Mouse (Mus musculus): ENCODE results near the gene St6galnac3. TPM values are rescaled to one million over a fixed set of nuclear protein-coding genes. Genes with fewer than 3 reads are reported as not detected.

Gene St6galnac3
- polyA plus RNA-seq, 1 experiment = 2.3 TPM

- no peak for DNase-seq (ENCODE audit: low read depth)
These were observed 371.5 kb downstream of the St6galnac3 start for GRCm38 (mm10) chr3:153353313-153354103.

DNA sequence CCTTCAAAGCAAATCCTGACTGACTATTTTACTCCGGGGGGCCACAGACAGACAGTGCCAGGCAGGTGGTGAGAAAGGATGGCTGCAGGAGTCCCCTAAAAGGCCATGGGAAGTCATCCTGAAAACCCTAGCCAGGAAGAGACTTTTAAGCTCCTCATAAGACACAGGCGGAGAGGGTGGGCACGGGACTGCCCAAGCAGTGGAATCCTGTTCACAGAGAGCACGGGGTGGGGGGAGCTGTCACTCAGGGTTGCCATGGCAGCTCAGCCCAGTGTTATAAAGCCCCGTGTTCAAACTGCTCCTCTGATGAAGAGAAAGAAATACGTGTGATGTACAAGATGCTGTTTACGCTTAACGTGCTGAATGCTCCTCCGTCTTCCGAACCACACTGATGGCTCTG is 375.0 kb downstream of the St6galnac3 start:
- no peak for DNase-seq (ENCODE audit: low read depth)

GRCm38 (mm10) chr3:153348797-153349465 is 376.0 kb downstream of the St6galnac3 start:
- DNase-seq (ENCODE audit: low read depth) = no peak

- DNase-seq (ENCODE audit: low read depth) = no peak
These were observed 380.0 kb downstream of the St6galnac3 start for GRCm38 (mm10) chr3:153344979-153345378.

DNA sequence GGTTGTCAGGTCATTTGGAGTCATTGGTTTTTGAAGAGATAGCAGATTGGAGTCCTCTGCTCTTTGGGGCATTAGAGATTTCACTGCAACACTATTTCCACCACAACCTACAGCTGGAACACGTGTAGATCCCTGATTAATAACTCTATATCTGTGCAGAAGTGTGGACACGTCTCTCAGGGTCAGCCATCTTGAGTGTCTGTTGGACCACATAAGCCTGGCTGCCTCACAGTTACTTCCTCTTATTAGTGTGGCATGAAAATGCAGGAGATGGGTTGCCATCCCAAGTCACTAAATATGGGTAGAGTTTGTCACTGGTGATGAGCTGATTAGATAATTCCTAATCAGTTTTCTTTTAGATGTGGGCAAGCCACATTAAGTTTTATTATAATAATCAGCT is 385.0 kb downstream of the St6galnac3 start:
- DNase-seq (ENCODE audit: low read depth) = no peak

GRCm38 (mm10) chr3:153339091-153339490 is 385.9 kb downstream of the St6galnac3 start:
- no peak for DNase-seq (ENCODE audit: low read depth)

- no peak for DNase-seq (ENCODE audit: low read depth)
These were observed 387.2 kb downstream of the St6galnac3 start for GRCm38 (mm10) chr3:153337779-153338178.

DNA sequence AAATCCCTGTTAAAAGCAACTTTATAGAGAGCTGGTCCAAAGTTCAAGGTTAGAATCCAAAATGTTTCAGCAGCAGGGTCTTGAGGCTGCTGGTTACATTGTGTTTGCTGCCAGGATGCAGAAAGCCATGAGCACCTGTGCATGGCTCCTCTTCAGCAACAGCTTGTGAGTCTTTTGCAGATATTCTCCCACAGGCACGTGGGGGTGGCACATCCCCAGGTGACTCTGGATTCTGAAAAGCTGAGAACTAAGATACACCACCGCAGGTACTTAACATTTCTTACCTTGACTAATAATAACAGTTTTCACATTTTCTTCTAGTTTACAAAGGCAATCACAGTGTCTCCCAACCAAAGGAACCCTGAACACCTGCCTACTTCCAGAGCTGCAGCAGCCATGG is 387.8 kb downstream of the St6galnac3 start:
- no peak for DNase-seq (ENCODE audit: low read depth)

- DNase-seq (ENCODE audit: low read depth) = no peak
These were observed 390.7 kb downstream of the St6galnac3 start for GRCm38 (mm10) chr3:153334152-153334825.

- DNase-seq (ENCODE audit: low read depth) = no peak
These were observed 400.7 kb downstream of the St6galnac3 start for GRCm38 (mm10) chr3:153324307-153324706.

- DNase-seq (ENCODE audit: low read depth) = no peak
These were observed 401.5 kb downstream of the St6galnac3 start for GRCm38 (mm10) chr3:153323446-153323845.

GRCm38 (mm10) chr3:153313583-153313982 is 411.4 kb downstream of the St6galnac3 start:
- DNase-seq (ENCODE audit: low read depth) = no peak

DNA sequence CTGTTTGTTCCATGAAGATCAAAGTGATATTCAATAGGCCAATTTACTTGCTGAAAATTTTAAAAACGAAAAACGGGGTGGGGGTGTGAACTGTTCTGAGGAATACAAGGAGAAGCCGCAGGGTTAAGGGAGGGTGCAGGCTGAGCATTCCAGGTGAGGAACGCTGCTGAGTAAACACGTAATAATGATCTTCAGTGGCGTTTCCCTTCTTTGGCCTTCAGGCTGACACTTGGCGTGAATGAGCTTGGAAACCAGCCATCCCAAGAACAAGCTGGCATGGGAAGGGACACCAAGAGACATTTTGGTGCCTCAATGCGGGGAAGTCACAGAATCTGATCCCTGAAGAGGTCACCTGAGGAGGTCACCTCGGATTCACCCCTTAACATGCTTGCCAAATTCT is 411.8 kb downstream of the St6galnac3 start:
- DNase-seq (ENCODE audit: low read depth) = no peak

- DNase-seq (ENCODE audit: low read depth) = no peak
These were observed 413.0 kb downstream of the St6galnac3 start for GRCm38 (mm10) chr3:153312006-153312405.

DNA sequence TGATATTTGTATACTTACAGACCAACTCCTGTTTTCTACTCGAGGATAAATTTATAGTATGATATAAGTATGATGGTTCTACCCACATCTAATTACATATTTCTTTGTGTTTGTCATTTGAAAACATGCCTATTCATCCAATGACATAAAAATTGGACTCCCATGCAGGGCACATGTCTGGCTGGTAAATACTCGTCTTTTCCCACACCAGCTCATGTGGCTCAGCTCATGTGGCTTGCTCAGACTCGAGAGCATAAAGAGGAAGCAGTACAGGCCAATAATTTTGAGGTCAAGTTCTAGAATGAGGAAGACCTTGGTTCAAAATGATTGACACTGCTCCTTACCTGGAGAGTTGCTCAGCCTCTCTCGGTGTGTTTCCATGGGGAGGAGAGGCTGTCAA is 416.6 kb downstream of the St6galnac3 start:
- no peak for DNase-seq (ENCODE audit: low read depth)

DNA sequence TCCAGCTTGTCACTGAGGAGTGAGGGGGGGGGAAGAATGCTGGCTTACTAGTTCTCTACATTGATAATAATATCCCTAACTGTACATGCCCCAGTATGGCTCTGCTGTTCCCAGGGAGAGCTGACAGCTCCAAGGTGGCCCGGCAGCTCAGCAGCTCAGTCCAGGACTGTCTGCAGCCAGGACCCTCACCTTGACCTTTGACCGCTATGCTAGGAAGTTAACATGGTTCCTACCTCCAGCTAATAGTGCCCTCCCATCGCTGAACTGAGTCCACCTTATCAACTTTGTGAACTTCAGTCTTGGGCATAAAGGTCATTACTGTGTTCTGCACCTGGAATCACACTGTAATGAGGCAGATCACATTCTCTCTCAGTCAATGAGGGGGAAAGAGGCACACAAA is 419.8 kb downstream of the St6galnac3 start:
- no peak for DNase-seq (ENCODE audit: low read depth)

GRCm38 (mm10) chr3:153302376-153302775 is 422.6 kb downstream of the St6galnac3 start:
- DNase-seq (ENCODE audit: low read depth) = no peak

GRCm38 (mm10) chr3:153296375-153297068 is 428.5 kb downstream of the St6galnac3 start:
- DNase-seq (ENCODE audit: low read depth) = no peak

DNA sequence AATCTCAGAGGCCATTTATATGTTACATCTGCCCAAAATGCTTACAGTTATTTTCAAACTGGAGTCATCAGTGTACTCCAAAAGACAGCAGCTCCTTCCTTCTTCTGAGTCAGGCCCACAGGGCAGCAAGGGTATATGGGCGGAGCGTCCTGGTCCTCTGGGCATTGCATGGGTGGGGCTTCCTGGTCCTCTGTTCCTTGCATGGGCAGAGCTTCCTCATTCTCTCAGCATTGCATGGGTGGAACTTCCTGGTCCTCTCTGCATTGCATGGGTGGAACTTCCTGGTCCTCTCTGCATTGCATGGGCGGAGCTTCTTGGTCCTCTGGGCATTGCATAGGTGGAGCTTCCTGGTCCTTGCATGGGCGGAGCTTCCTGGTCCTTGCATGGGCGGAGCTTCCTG is 432.1 kb downstream of the St6galnac3 start:
- no peak for DNase-seq (ENCODE audit: low read depth)

GRCm38 (mm10) chr3:153292363-153292762 is 432.6 kb downstream of the St6galnac3 start:
- no peak for DNase-seq (ENCODE audit: low read depth)

DNA sequence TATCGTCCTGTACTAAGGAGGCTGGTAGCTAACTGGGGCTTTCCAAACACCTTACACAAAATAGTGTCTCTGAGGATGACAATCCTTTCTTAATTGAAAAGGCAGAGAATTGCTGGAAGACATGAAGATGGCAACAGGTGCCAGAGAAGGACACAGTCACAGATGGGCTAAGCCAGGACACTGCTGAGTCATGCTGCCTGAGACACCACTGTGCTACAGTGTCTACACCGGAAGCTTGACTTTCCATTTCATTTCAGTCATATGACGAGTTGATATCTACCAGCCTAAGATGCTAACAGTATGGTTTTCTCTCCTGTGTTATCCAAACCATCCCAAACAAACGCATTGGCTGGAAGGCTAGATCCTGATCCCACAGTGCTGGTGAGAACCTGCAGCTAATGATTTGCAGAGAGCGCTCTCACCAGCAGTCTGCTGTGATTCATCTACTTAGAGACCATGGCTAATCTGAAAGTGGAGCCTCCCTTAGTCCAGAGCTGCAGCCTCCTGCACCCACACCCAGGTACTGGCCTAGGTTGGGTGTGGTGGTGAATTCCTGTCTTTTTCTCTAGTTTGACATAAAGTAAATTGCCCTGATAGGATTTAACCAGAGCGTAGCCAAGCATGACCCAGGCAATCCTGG is 433.4 kb downstream of the St6galnac3 start:
- no peak for DNase-seq (ENCODE audit: low read depth)

- no peak for DNase-seq (ENCODE audit: low read depth)
These were observed 435.0 kb downstream of the St6galnac3 start for GRCm38 (mm10) chr3:153289971-153290370.
